9 mouse cellular contexts compared by ENCODE assay signal in the genomic region with DNA sequence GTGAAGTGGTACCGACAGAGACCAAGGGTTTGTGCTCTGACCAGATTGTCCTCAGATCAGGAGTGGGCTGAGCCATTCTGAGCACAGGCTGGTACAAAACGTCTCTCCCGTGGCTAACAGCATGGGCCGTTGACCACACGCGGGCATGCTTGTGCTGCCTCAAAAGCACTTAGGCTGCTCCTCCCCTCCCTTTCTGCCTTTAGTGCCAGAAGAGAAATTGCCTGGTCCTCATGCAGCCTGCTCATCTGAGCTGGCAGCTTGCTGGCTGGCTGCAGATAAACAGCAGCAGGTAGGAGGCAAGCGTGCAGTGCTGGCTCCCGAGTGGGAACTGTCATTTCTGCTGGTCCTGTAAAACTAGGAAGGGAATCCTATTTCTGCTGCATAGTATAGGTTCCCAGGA.
DNase-seq lines count a peak whose midpoint lies in the region; ATAC-seq lines count a peak whose summit lies in the region.
"Had no signal": no experiment of that assay in that cellular context is flagged by ENCODE, and none has a peak within 500 bp of the region (broad histone marks: within the 10 kb centered on the region; RNA-seq: fewer than 3 reads in every experiment).

No protein-coding gene starts in this region.

- WGBS in kidney, embryonic 14.5 days, result 46% methylated on average over 8 of the region's 8 CpGs

- peak; percentile 47; the same call in 1 of the 2 replicates for ATAC-seq in cerebellum, adult (ENCODE audit: insufficient number of reproducible peaks, low FRiP score, low TSS enrichment)
- no peak for ATAC-seq in kidney, embryonic 14.5 days (ENCODE audit: low FRiP score, low TSS enrichment)

- no peak overlapping the region for H3K9ac ChIP-seq in kidney, embryonic 14.5 days (ENCODE audit: low read depth, low read length)
- H3K9ac ChIP-seq: limb, embryonic 12.5 days had no signal

- no peaks in the 10 kb centered on the region for H3K27me3 ChIP-seq in kidney, embryonic 14.5 days (ENCODE audit: control insufficient read depth, insufficient read depth, low read length)

- no peak overlapping the region for H3K27ac ChIP-seq in kidney, embryonic 14.5 days (ENCODE audit: low read depth, low read length)
- H3K27ac ChIP-seq: limb, embryonic 12.5 days had no signal

- H3K36me3 ChIP-seq in kidney, embryonic 14.5 days (ENCODE audit: control insufficient read depth, insufficient read depth, low read length), result no peaks in the 10 kb centered on the region
- H3K36me3 ChIP-seq: limb, embryonic 12.5 days had no signal

- H3K4me3 ChIP-seq in kidney, embryonic 14.5 days (ENCODE audit: low read length), result no peak overlapping the region
- H3K4me3 ChIP-seq: limb, embryonic 12.5 days had no signal

- H3K9me3 ChIP-seq in kidney, embryonic 14.5 days (ENCODE audit: control insufficient read depth, low read length), result no peaks in the 10 kb centered on the region
- H3K9me3 ChIP-seq: limb, embryonic 12.5 days had no signal

- H3K4me1 ChIP-seq in kidney, embryonic 14.5 days (ENCODE audit: control insufficient read depth, insufficient read depth, low read length), result peaks cover 2% of the 10 kb centered on the region; the same call in 1 of the 2 replicates

- DNase-seq in cerebellum, adult 8-10 months, result no peak
- DNase-seq in retina, postnatal 1 day, result peak; percentile 37
- DNase-seq in retina, embryonic 14.5 days (ENCODE audit: low spot score), result no peak
- peak; percentile 52 for DNase-seq in layer of hippocampus, adult 9-11 months
- peak; percentile 29 for DNase-seq in telencephalon, adult 2 months (ENCODE audit: low read depth, low spot score)
- no peak for DNase-seq in adrenal gland, adult 2 months

- H3K4me2 ChIP-seq in kidney, embryonic 14.5 days (replicated peaks; ENCODE audit: low read depth, low read length), result no peak overlapping the region
- H3K4me2 ChIP-seq: limb, embryonic 12.5 days had no signal

Comparison
In these comparisons a context has a peak if more than half of its experiments do, and no peak if none do; other contexts are left out.
1. DNase-seq: peak in retina, postnatal 1 day (single experiment), layer of hippocampus, adult 9-11 months (single experiment) and telencephalon, adult 2 months (single experiment); none in cerebellum, adult 8-10 months (single experiment), retina, embryonic 14.5 days (single experiment) and adrenal gland, adult 2 months (single experiment).